Mouse (Mus musculus) neural tube, embryonic 12.5 days (tissue): Measurements from ENCODE around the gene Hrasls5. TPM values are rescaled to one million over a fixed set of nuclear protein-coding genes. Genes with fewer than 3 reads are reported as not detected.

ENCODE experiments used
- ATAC-seq: fragments of 200-750 bp; cut with Nextera tagmentation; 2 replicates; pipeline ENCODE4 v1.8.0; 2017; ENCODE audit warnings: low read depth, mild to moderate bottlenecking, moderate TSS enrichment, moderate library complexity; ENCODE audit not compliant: low FRiP score
- H3K27ac ChIP-seq: fragments of 300-500 bp; sonication (generic); 2 replicates; pipeline ENCODE4 v1.5.1; 2016
- H3K27me3 ChIP-seq: fragments of 300-500 bp; sonication (generic); replicated peaks from 2 replicates; pipeline ENCODE4 v1.6.1; 2016; ENCODE audit warnings: mild to moderate bottlenecking
- H3K36me3 ChIP-seq: fragments of 300-500 bp; sonication (generic); 2 replicates; pipeline ENCODE4 v1.6.1; 2016; ENCODE audit warnings: mild to moderate bottlenecking
- H3K4me1 ChIP-seq: fragments of 300-500 bp; sonication (generic); 2 replicates; pipeline ENCODE4 v1.6.1; 2016
- H3K4me2 ChIP-seq: fragments of 300-500 bp; sonication (generic); replicated peaks from 2 replicates; pipeline ENCODE4 v1.6.1; 2016; ENCODE audit warnings: mild to moderate bottlenecking
- H3K4me3 ChIP-seq: fragments of 300-500 bp; sonication (generic); 2 replicates; pipeline ENCODE4 v1.5.1; 2016
- H3K9ac ChIP-seq: fragments of 300-500 bp; sonication (generic); 2 replicates; pipeline ENCODE4 v1.6.1; 2016; ENCODE audit warnings: mild to moderate bottlenecking
- H3K9me3 ChIP-seq: fragments of 300-500 bp; sonication (generic); 2 replicates; pipeline ENCODE4 v1.6.1; 2016; ENCODE audit warnings: mild to moderate bottlenecking
- WGBS: fragments of 180-500 bp; shearing (Covaris S2); methylation state at CpG from one replicate; pipeline ENCODE4 v1.1.7; 2016; 5-methylcytosine and 5-hydroxymethylcytosine counted together
- polyA plus RNA-seq: library from polyadenylated mRNA; unstranded; fragments of >200 nt; fragmentation: Nextera tagmentation; extraction: Ambion mirVana; gene quantifications from 2 replicates; pipeline ENCODE4 v1.2.1, GENCODE M21; 2016

Gene Hrasls5
- polyA plus RNA-seq, 1 experiment from 2014 or later, result not detected

- Histone ChIP-seq H3K4me3 (no peak overlapping the region), H3K27ac (no peak overlapping the region), H3K4me1 (no peaks in the 10 kb centered on the region), H3K36me3 (no peaks in the 10 kb centered on the region), H3K27me3 (no peaks in the 10 kb centered on the region), H3K9ac (no peak overlapping the region), H3K9me3 (no peaks in the 10 kb centered on the region), H3K4me2 (no peak overlapping the region)
- ATAC-seq, result no peak
- 90% methylated on average over 8 of the region's 8 CpGs for WGBS
These were observed 27.1 kb upstream of the Hrasls5 start for GRCm38 (mm10) chr19:7585279-7585678.

- no peaks in the 10 kb centered on the region for H3K4me1 ChIP-seq
- WGBS, result 94% methylated on average over 6 of the region's 6 CpGs
- H3K9ac ChIP-seq, result no peak overlapping the region
- no peaks in the 10 kb centered on the region for H3K27me3 ChIP-seq
- no peak overlapping the region for H3K4me3 ChIP-seq
- no peak overlapping the region for H3K27ac ChIP-seq
- H3K9me3 ChIP-seq, result no peaks in the 10 kb centered on the region
- H3K36me3 ChIP-seq, result no peaks in the 10 kb centered on the region
- no peak for ATAC-seq
- H3K4me2 ChIP-seq, result no peak overlapping the region
These were observed 26.6 kb upstream of the Hrasls5 start for GRCm38 (mm10) chr19:7585764-7586163.

- Histone ChIP-seq H3K4me2 (no peak overlapping the region), H3K27me3 (no peaks in the 10 kb centered on the region), H3K4me3 (no peak overlapping the region), H3K4me1 (no peaks in the 10 kb centered on the region), H3K27ac (no peak overlapping the region), H3K9me3 (no peaks in the 10 kb centered on the region), H3K9ac (no peak overlapping the region), H3K36me3 (no peaks in the 10 kb centered on the region)
- no peak for ATAC-seq
These were observed 21.5 kb upstream of the Hrasls5 start for GRCm38 (mm10) chr19:7590795-7591194.

GRCm38 (mm10) chr19:7592018-7592417, 20.3 kb upstream of the Hrasls5 start:
- WGBS, result 65% methylated on average over 3 of the region's 3 CpGs
- Histone ChIP-seq H3K4me1 (no peaks in the 10 kb centered on the region), H3K36me3 (no peaks in the 10 kb centered on the region), H3K9me3 (no peaks in the 10 kb centered on the region), H3K4me3 (no peak overlapping the region), H3K4me2 (no peak overlapping the region), H3K27ac (no peak overlapping the region), H3K9ac (no peak overlapping the region), H3K27me3 (no peaks in the 10 kb centered on the region)
- no peak for ATAC-seq

GRCm38 (mm10) chr19:7595534-7595933, 16.8 kb upstream of the Hrasls5 start:
- ATAC-seq, result no peak
- Histone ChIP-seq H3K4me2 (no peak overlapping the region), H3K36me3 (no peaks in the 10 kb centered on the region), H3K27me3 (no peaks in the 10 kb centered on the region), H3K9me3 (no peaks in the 10 kb centered on the region), H3K4me3 (no peak overlapping the region), H3K4me1 (no peaks in the 10 kb centered on the region), H3K27ac (no peak overlapping the region), H3K9ac (no peak overlapping the region)
- WGBS, result 27% methylated on average over 2 of the region's 2 CpGs

DNA sequence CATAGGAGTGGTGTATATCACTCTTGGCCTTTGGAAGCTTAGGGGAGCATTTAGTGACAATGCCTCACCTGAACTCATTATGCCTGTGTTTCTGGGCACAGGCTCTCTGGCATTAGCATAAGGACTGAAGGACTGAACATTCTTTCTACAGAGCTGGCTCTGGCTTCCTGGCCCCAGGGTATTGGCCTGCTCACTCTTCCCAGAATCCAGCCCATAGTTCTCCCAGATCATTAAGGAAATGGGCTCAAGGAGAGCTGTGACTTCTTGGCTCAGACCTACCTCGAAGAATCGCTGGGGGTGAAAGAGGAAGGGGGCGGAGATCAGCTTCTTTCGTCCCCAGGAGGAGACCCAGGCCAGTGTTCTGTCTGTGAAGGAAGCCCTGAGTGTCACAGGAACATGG, 13.9 kb upstream of the Hrasls5 start:
- no peaks in the 10 kb centered on the region for H3K4me1 ChIP-seq
- H3K27ac ChIP-seq, result no peak overlapping the region
- no peak for ATAC-seq
- H3K4me2 ChIP-seq, result no peak overlapping the region
- no peaks in the 10 kb centered on the region for H3K27me3 ChIP-seq
- H3K9me3 ChIP-seq, result no peaks in the 10 kb centered on the region
- no peak overlapping the region for H3K4me3 ChIP-seq
- no peaks in the 10 kb centered on the region for H3K36me3 ChIP-seq
- WGBS, result 65% methylated on average over 4 of the region's 4 CpGs
- no peak overlapping the region for H3K9ac ChIP-seq

GRCm38 (mm10) chr19:7601551-7601950, 10.8 kb upstream of the Hrasls5 start:
- Histone ChIP-seq H3K9me3 (no peaks in the 10 kb centered on the region), H3K9ac (no peak overlapping the region), H3K4me1 (peaks cover 13% of the 10 kb centered on the region), H3K27me3 (no peaks in the 10 kb centered on the region), H3K4me3 (no peak overlapping the region), H3K27ac (no peak overlapping the region), H3K4me2 (no peak overlapping the region), H3K36me3 (no peaks in the 10 kb centered on the region)
- 79% methylated on average over 4 of the region's 4 CpGs for WGBS
- no peak for ATAC-seq

DNA sequence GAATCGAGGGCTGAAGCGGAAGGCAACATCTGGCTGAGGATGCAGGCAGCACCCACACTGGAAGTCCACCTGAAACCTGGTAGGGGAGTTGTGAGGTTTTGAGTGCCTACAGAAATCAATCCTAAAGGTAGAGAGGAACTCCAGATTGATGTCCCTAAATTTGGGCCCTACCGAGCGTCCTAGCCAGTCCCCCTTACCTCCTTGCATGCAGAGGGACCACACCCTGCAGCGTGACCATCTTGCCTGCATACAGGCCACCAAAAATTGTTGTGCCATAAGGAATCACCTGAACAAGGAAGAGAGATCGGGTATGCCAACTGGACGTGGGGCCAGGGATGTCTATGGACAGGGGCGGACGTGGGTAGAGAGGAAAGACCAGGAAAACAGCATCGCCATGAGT, 8.2 kb upstream of the Hrasls5 start:
- Histone ChIP-seq H3K36me3 (no peaks in the 10 kb centered on the region), H3K4me1 (peaks cover 21% of the 10 kb centered on the region), H3K27ac (no peak overlapping the region), H3K4me3 (no peak overlapping the region), H3K9ac (no peak overlapping the region), H3K9me3 (no peaks in the 10 kb centered on the region), H3K4me2 (no peak overlapping the region), H3K27me3 (no peaks in the 10 kb centered on the region)
- no peak for ATAC-seq
- WGBS, result 95% methylated on average over 10 of the region's 10 CpGs

DNA sequence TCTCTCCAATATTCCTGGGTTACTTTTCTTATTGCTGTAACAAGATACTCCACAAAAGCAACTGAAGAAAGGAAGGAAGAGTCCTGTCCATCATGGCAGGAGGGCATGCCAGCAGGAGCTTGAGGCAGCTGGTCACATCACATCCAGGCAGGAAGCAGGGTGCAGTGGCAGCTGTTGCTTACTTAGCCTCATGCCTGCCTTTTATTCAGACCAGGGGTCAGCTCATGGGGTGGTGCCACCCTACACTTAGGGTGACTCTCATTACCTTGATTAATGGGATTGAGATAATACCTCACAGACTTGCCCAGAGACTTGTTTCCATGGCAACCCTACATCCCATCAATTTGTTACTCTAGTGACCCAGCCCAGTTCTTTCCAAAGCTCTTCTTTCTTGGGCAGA, 7.3 kb upstream of the Hrasls5 start:
- no peak overlapping the region for H3K9ac ChIP-seq
- no peak overlapping the region for H3K4me2 ChIP-seq
- no peaks in the 10 kb centered on the region for H3K9me3 ChIP-seq
- H3K36me3 ChIP-seq, result no peaks in the 10 kb centered on the region
- no peak overlapping the region for H3K27ac ChIP-seq
- H3K27me3 ChIP-seq, result 0 out of 2 replicates have a peak, but pooled peaks cover 2% of the 10 kb centered on the region
- H3K4me3 ChIP-seq, result no peak overlapping the region
- ATAC-seq, result no peak
- peaks cover 21% of the 10 kb centered on the region for H3K4me1 ChIP-seq

- H3K27me3 ChIP-seq, result 0 out of 2 replicates have a peak, but pooled peaks cover 4% of the 10 kb centered on the region
- no peaks in the 10 kb centered on the region for H3K9me3 ChIP-seq
- H3K4me3 ChIP-seq, result peak overlapping the region; percentile 18
- H3K4me2 ChIP-seq, result peak overlapping the region; percentile 55
- no peaks in the 10 kb centered on the region for H3K36me3 ChIP-seq
- H3K4me1 ChIP-seq, result peaks cover 21% of the 10 kb centered on the region
- WGBS, result 4% methylated on average over 15 of the region's 15 CpGs
- peak; percentile 81 for ATAC-seq
- H3K9ac ChIP-seq, result no peak overlapping the region
- no peak overlapping the region for H3K27ac ChIP-seq
These were observed 6.2 kb upstream of the Hrasls5 start for GRCm38 (mm10) chr19:7605930-7606783.

- H3K27me3 ChIP-seq, result peaks cover 12% of the 10 kb centered on the region; the same call in 1 of the 2 replicates
- peak; percentile 35 for ATAC-seq
- 8% methylated on average over 15 of the region's 15 CpGs for WGBS
- no peaks in the 10 kb centered on the region for H3K9me3 ChIP-seq
- H3K9ac ChIP-seq, result no peak within 1 kb of the TSS
- H3K4me1 ChIP-seq, result peaks cover 21% of the 10 kb centered on the region
- H3K4me3 ChIP-seq, result peak within 1 kb of the TSS; percentile 18
- H3K4me2 ChIP-seq, result peak within 1 kb of the TSS; percentile 55
- H3K27ac ChIP-seq, result no peak within 1 kb of the TSS
- no peaks in the 10 kb centered on the region for H3K36me3 ChIP-seq
These were observed 5.3 kb upstream of the Hrasls5 start, which contains the start of gene Lgals12 for GRCm38 (mm10) chr19:7606801-7607689. Lgals12 (minus strand) TSS chr19:7607193.

DNA sequence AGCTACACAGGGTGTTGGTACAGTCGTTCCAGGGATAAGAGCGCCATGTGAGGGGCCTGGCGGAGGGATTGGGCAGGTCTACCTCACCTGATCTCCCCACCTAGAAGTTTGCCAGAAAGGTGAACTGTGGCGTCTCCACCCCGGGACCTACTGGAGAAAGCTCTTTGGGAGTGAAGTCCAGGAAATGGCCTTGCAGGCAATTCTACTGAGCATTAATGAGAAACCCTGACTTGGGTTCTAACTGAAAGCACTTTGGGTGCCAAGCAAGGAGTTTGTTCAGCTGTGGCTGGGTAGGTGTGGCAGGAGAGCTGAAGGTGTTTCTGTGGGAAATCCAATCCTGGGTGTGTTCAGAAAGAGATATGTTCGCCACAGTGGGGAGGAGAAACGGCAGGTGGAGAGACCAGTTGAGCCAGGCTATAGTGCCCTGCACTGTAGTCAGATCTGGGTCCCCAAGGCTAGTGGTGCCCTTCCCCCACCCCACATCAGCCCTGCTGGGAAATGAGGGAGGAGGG, 4.6 kb upstream of the Hrasls5 start:
- WGBS, result 79% methylated on average over 7 of the region's 7 CpGs
- Histone ChIP-seq H3K4me1 (peaks cover 26% of the 10 kb centered on the region), H3K4me2 (no peak overlapping the region), H3K9ac (no peak overlapping the region), H3K27me3 (peaks cover 19% of the 10 kb centered on the region), H3K27ac (no peak overlapping the region), H3K9me3 (no peaks in the 10 kb centered on the region), H3K36me3 (no peaks in the 10 kb centered on the region), H3K4me3 (no peak overlapping the region)
- ATAC-seq, result no peak
